Mouse (Mus musculus): Measurements from ENCODE around the gene Kcnc3.

DNA sequence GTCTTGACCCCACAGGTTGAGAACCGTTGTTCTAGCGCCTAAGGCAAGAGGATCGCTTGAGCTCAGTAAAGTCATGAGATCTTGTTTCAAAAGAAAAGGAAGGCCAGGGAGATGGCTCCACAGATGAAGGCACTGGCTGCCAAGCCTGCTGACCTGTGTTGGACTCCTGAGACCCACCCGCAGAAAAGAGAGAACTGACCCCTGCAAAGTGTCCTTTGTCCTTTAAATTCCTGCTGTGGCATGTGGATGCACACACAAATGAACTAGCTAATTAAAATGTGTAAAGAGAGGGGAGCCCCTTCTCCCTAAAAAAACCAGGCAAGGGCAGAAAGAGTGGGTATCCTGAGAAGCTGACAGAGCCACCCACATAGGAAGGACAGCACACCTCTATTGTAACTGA, 18.7 kb upstream of the Kcnc3 start:
- TF ChIP-seq CTCF (IDR thresholded peaks at IDR 0.05) (no peak), EP300 (IDR thresholded peaks at IDR 0.05) (no peak)

Data from lung, postnatal 0 days (tissue).